Mouse (Mus musculus): ENCODE data around the gene Zfp819. TPM values are rescaled to one million over a fixed set of nuclear protein-coding genes. Genes with fewer than 3 reads are reported as not detected.
"Not testable (repeated sequence)": the region's sequence is repeated elsewhere in the genome, so short reads cannot be mapped to it uniquely, and the experiment has no call there.

Gene Zfp819
- total RNA-seq, 2 experiments from 2014 or later = 0.39 TPM; not detected in 1

DNA sequence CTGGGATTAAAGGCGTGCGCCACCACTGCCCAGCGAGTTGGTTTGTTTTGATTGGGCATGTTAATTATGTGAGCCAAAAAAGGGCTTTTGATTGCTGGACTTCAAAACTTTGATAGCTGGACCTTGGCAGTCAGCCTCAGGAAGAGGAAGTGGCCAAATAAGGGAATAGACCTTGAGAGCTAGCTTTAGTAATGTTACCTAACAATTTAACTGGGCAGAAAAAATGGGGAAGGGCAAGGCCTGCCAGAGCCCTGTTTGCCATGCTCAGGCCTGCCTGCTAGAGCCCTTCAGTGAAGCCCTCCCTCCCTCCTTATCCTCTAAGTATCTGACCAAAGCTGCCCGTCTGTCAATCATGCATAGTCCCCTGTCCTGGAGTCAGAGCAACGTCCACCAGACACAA, 35.6 kb downstream of the Zfp819 start:
- no peak for DNase-seq (ENCODE audit: low spot score in 2 of 2)

DNA sequence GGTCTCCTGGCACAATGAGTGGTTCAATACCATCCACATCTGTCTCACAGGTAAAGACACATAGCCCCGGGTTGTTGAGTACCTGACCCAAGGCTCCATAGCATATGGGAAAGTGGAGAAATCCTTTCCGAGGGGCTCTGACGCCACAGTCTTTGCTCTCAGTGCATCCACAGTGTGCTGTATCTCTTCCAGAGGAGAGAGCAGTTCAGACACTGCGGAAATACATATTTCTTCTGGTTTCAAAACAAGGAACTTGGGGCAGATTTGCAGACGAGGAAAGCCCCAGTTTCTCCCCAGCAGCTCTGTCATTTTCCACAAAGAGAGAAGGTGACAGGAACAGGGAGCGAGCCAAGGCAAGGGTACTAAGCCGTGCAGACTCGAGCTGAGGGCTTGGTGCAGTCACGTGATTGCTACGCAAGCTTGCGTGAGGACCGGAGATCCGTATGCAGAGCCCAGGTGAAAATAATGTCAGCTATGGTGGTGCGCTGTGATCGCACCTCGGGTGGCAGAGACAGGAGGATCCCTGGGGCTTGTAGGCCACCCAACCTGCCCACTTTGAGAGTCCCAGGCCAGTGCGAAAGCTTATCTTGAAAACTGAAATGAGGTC, 36.2 kb downstream of the Zfp819 start:
- DNase-seq (ENCODE audit: low spot score in 2 of 2) = no peak

DNA sequence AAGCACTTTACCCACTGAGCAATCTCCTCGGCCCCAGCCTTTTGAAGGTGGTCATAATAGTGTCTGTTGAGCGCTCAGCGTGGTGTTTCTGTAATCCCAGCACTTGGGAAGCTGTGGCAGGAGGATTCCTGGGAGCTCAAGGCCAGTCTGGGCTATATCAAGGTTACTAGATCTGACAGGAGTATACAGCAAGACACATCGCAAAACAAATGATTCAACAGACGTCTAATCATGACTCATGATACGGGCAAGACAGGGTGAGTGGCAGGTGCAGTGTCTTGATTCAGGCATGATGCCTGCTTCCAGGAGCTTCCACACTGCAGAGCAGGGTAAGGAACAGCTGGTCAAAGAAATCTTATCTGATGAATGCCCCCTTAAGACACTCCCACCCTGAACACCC, 45.7 kb downstream of the Zfp819 start:
- DNase-seq (ENCODE audit: low spot score in 2 of 2) = no peak

- DNase-seq (ENCODE audit: low spot score in 2 of 2) = no peak
Measured at GRCm38 (mm10) chr7:43654519-43654918, 47.5 kb downstream of the Zfp819 start.

DNA sequence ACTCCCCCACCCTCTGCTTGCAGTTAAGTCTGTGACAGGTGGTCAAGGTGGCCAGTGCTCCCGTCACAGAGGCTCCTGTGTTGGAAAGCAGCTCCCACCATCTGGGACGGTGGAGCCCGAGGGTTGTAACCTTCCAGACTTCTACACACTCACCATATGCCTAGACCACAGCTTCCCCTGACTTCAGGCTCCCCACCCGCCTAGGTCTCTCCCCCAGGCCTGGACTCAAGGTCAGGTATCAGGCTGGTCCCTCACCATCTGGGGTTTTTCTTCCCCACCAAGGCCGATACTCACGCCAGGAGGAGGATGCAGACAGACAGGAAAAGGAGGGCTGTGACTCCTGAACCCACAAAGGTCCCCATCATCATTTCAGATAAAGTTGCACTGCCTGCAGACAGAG, 49.3 kb downstream of the Zfp819 start:
- DNase-seq (ENCODE audit: low spot score in 2 of 2) = no peak

DNA sequence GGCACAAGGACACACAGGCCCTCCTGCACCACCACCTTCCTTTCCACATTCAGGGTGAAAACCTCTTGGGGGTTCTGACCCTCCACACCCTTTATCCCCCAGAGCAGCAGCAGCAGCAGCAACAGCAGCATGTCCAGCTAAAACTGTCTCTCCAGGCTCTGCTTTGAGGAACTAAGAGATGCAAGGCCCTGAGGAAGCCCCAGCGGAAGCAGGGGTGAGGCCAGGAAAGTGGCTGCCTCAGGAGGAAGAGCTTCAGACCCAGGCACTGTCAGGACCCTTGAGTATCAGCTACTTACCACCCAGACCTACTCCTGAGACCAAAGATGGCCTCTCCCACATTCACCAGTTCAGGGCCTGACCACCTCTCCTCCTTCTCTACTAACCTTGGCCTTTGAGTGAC, 53.0 kb downstream of the Zfp819 start, which contains the start of gene Siglece:
TSS of gene Siglece (minus strand) at position 160 of the 400 bp plus-strand sequence.
- no peak for DNase-seq (ENCODE audit: low spot score in 2 of 2)

GRCm38 (mm10) chr7:43662804-43663203, 55.8 kb downstream of the Zfp819 start:
- DNase-seq (ENCODE audit: low spot score in 2 of 2) = no peak

- not testable (repeated sequence) for DNase-seq (ENCODE audit: low spot score in 2 of 2)
Measured at GRCm38 (mm10) chr7:43667221-43667620, 60.3 kb downstream of the Zfp819 start.

Other genes with a start within 250 kb of the Zfp819 start
- under 1 TPM in 1 of 2 experiments, not detected in 1; 0.35 TPM for gene Siglecg, start 199.0 kb upstream of the Zfp819 start, total RNA-seq (2021)
- gene Lim2, start 179.5 kb upstream of the Zfp819 start, total RNA-seq (2021) = not detected
- not detected for gene Nkg7, start 170.1 kb upstream of the Zfp819 start, total RNA-seq (2021)
- not detected for gene Cldnd2, start 166.4 kb upstream of the Zfp819 start, total RNA-seq (2021)
- gene Etfb, start 163.1 kb upstream of the Zfp819 start, total RNA-seq (2021) = 10 to 100 TPM; 65.6 to 75.0 TPM
- 1 to 10 TPM in 1 of 2 experiments, under 1 TPM in 1; 0.93 to 1.1 TPM for gene Gm45233, start 163.0 kb upstream of the Zfp819 start, total RNA-seq (2021)
- 1 to 10 TPM; 2.6 to 3.5 TPM for gene Vsig10l, start 144.0 kb upstream of the Zfp819 start, total RNA-seq (2021)
- 10 to 100 TPM; 43.2 to 45.0 TPM for gene Iglon5, start 117.1 kb upstream of the Zfp819 start, total RNA-seq (2021)
- gene 4931406B18Rik, start 101.2 kb upstream of the Zfp819 start, total RNA-seq (2021) = not detected
- 1 to 10 TPM; 6.5 to 6.8 TPM for gene Cd33, start 62.7 kb upstream of the Zfp819 start, total RNA-seq (2021)
- gene Zfp658, start 44.9 kb upstream of the Zfp819 start, total RNA-seq (2021) = 1 to 10 TPM; 5.9 to 6.5 TPM
- 10 to 100 TPM; 20.5 to 25.1 TPM for gene Zfp719, start 27.6 kb upstream of the Zfp819 start, total RNA-seq (2021)
- under 1 TPM; 0.19 to 0.28 TPM for gene Ceacam18, start 27.5 kb downstream of the Zfp819 start, total RNA-seq (2021)
- gene Siglece, start 53.0 kb downstream of the Zfp819 start, total RNA-seq (2021) = 1 to 10 TPM in 1 of 2 experiments, under 1 TPM in 1; 0.74 to 1.7 TPM
- gene Ctu1, start 64.8 kb downstream of the Zfp819 start, total RNA-seq (2021) = 10 to 100 TPM in 1 of 2 experiments, 1 to 10 TPM in 1; 9.9 to 12.6 TPM
- not detected for gene Klk14, start 83.2 kb downstream of the Zfp819 start, total RNA-seq (2021)
- not detected for gene Klk13, start 105.4 kb downstream of the Zfp819 start, total RNA-seq (2021)
- gene Klk12, start 161.7 kb downstream of the Zfp819 start, total RNA-seq (2021) = not detected
- gene Klk11, start 167.4 kb downstream of the Zfp819 start, total RNA-seq (2021) = not detected
- gene Klk10, start 173.9 kb downstream of the Zfp819 start, total RNA-seq (2021) = under 1 TPM; 0.55 to 0.93 TPM
- gene Klk9, start 184.7 kb downstream of the Zfp819 start, total RNA-seq (2021) = under 1 TPM in 1 of 2 experiments, not detected in 1; 0.43 TPM
- 10 to 100 TPM; 25.3 to 25.9 TPM for gene Klk8, start 190.4 kb downstream of the Zfp819 start, total RNA-seq (2021)
- under 1 TPM; 0.35 to 0.45 TPM for gene Klk7, start 204.1 kb downstream of the Zfp819 start, total RNA-seq (2021)
- gene Klk6, start 217.3 kb downstream of the Zfp819 start, total RNA-seq (2021) = not detected
- not detected for gene Klk5, start 234.8 kb downstream of the Zfp819 start, total RNA-seq (2021)